Mouse (Mus musculus): ENCODE measurements around the gene Acadvl.
"Not testable (repeated sequence)": the region's sequence is repeated elsewhere in the genome, so short reads cannot be mapped to it uniquely, and the experiment has no call there.

The Acadvl gene

DNA sequence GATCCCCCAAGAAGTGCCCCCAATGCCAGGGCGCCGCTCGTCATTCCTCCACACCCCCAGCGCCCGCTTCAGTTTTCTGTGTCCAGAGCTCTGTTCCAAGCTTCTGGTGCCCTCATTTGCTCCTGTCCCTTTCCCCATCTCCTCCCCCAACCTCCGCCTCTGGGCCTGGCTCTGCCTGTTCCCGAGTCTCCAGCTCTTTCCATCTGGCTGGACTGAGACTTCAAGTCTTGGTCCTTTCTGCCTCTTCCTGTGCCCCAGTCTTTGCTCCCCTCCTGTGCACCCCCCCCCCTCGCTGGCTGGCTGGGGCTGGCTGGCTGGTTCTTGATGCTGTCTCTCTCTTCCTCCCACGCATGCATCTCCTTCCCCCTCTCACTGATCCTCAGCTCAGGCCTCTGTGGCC is 12.2 kb upstream of the Acadvl start:
- DNase-seq (ENCODE audit: low read depth), result peak; percentile 52

- DNase-seq (ENCODE audit: low read depth), result peak; percentile 88
Measured at GRCm38 (mm10) chr11:70026689-70027088, 11.5 kb upstream of the Acadvl start.

DNA sequence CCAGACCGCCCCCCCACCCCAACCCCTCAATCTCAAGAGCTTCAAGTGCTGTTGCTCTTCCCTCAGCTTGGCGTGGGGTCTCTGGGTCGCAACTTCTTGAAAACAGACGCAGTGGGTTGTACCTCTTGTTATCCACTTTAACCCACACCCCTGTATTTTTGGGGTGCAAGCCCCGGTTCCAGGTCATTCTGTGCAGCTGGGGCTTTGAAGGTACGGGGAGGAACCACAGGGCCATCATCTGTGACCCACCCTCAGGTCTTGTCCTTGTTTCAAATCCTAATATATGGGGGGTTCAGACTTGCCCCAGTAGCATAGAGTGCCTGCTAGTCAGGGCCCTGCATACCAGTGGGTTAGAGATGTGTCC is 8.9 kb upstream of the Acadvl start:
- DNase-seq (ENCODE audit: low read depth), result no peak

DNA sequence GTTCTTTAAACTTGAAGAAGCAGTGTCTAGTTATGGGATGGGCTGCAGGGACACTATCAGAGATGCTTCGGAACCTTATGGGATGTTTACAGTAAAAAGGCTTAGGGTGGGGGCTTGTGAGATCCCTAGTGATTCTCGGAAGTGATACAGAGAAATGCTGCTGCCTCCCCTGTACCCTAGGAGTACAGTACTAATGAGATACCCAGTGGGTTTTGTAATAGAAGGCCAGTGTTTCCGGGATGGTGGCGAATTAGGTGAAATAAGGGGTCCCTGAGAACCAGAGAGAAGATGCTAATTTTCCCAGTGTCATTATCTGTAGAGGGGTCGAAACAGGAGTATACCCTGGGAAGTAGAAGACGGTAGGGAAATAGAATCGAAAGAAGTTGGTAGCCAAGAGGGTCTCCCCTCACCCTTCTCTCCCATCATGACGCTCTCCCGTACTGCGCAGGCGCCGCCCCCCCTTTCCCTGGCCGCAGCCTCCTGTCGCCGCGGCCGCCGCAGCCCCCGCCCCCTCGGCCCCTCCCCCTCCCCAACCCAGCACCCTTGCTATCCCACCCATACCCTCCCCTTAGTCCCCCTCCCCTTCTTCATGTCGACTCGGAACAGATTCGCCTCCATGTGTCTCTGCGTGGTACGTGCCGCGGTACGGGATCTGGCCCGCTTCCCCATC is 8.4 kb upstream of the Acadvl start:
- no peak for DNase-seq (ENCODE audit: low read depth)

GRCm38 (mm10) chr11:70021264-70022132 is 6.3 kb upstream of the Acadvl start:
- peak; percentile 99 for DNase-seq (ENCODE audit: low read depth)

DNA sequence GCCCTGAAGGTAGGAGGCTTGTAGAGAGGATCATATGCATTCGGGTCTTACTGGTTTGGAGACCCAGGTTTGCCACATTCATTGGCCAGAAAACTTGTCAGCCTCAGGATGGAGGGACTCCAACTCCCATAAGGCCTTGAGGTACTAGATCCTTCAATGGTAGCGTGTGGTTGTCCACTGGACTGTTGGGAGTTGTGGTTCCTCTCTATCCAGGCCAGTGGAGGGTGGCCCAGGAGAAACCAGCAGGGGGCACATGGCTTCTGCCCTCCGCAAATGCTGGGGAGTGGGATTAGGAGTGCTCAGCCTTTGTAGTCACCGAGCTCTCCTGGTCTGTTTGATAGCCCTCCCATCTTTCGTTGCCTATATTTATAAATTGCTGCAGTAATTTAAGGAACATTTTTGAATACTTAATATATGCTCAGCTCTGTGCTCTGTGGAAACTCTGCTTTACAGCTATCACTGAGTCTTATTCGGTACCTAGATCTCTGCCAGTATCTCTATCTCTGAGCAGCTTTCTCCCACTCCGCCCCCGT is 5.6 kb upstream of the Acadvl start:
- DNase-seq (ENCODE audit: low read depth), result peak; percentile 90

GRCm38 (mm10) chr11:70020022-70020631 is 4.9 kb upstream of the Acadvl start:
- DNase-seq (ENCODE audit: low read depth), result peak; percentile 61

GRCm38 (mm10) chr11:70019495-70020021 is 4.3 kb upstream of the Acadvl start:
- DNase-seq (ENCODE audit: low read depth), result no peak

DNA sequence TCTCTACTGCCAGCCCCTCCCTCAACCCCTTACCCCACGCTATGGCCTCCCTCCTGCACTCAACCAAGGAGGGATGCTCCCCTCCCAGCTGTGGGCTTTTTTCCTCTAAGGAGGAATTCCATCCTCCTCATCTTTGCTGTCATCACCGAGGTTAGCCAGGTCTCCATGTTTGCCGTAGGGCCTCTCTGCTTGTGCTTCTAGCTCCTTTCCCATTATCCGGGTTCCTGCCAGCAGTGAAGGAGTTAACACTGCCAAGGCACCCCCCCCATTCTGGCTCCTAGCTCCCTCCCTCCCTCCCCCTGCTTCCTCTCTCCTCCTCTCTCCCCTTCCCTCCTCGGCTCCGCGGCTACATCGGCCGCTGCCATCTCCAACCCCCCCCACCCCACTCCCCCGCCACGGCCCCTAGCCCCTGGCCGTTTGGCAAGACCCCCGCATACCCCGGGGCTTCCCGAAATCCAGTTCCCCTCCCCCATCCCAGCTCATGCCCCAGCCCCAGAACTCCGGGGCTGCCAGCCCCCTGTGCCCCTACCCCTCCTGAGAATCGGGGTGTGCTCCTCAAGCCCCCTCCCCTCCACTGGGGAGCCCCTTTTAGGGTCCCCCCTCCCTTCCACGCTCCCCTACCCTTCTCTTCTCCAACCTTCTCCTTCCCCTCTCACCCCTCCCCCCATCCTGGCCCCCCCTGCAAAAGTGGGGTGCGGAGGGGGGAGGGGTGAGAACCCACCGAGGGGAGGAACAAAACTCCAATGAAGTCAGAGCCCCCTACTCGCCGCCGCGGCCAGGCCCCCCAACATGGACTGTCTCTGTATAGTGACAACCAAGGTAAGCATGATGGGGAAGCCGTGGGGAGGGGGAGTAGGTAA is 3.1 kb upstream of the Acadvl start:
- DNase-seq (ENCODE audit: low read depth), result peak; percentile 92

GRCm38 (mm10) chr11:70017199-70017767 is 2.1 kb upstream of the Acadvl start:
- no peak for DNase-seq (ENCODE audit: low read depth)

DNA sequence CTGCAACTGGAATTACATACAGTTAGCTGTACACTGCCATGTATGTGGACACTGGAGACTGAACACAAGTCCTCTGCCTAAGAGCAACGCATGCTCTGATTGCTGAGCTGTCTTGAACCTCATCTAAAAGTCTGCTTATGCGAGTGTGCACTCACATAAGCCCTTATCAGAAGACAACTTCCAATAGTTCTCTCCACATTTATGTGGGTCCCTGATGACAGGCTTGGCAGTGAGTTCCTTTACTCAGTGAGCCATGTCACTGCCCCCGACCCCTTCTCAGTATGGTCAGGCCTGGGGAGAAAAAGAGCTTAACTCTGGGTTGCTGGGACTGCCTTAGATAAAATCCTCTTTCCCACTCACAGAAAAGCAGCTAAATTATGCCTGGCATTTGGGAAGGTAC is 1.5 kb upstream of the Acadvl start, which contains the start of gene Dlg4:
Gene Dlg4 (plus strand): TSS at position 274 of the 400 bp plus-strand sequence.
- no peak for DNase-seq (ENCODE audit: low read depth)

GRCm38 (mm10) chr11:70016177-70016576 is 966 bp upstream of the Acadvl start:
- DNase-seq (ENCODE audit: low read depth), result not testable (repeated sequence)

DNA sequence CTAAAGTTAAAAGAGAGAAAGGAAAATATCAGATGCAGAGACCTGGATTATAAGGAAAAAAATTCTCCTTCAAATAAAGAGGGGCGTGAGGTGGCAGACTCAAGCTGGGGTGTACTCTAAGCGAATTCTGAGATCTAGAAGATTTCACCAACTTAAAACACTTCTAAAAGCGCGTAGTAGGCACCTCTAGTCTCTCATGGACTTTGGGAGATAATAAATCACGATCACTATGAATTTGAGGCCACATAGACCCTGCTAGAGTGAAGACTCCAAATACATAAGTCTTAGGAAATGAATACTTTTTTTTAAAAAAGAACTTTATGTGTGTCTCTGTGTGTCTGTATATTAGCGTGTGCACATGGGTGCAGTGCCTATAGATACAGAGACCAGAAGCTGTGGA is 466 bp upstream of the Acadvl start:
- DNase-seq (ENCODE audit: low read depth), result no peak

DNA sequence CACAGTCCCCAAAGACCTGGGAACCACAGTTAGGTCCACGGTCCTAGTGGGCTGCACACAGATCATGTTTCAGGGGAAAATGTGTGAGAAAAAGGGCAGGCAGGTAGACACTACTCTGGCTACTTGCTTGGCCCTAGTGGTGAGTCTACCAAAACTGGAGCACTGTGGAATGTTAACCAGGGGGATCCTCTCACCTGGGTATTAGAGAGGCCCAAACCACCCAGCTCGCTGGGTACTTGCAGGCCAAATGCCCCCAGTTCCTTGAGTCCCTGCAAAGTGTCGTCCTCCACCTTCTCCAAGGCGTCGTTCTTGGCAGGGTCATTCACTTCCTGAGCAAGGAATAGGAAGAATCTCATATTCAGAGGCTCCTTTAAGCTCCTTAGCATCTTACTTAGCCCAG is 1.2 kb downstream of the Acadvl start:
- DNase-seq (ENCODE audit: low read depth), result no peak

GRCm38 (mm10) chr11:70013408-70013807 is 1.8 kb downstream of the Acadvl start:
- no peak for DNase-seq (ENCODE audit: low read depth)

- DNase-seq (ENCODE audit: low read depth), result no peak
Measured at GRCm38 (mm10) chr11:70012931-70013330, 2.3 kb downstream of the Acadvl start.

DNA sequence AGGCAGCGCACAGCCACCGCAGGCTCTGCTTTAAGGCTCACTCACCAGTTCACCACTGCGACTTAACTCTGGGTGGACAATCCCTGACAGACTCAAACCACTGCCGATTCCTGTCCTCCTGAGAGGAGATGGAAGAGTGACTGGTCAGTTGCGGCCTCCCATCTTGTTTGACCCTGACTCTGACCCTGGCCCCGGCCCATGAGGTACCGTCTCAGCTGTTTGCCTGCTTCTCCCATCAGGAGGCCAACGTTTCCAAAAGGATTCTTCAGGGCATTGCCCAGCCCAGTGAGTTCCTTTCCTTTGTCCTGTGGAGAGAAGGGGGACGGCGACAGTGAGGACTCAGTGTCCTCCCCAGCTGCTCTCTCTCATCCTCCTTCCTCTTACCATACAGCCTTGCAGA is 4.2 kb downstream of the Acadvl start:
- DNase-seq (ENCODE audit: low read depth), result no peak

DNA sequence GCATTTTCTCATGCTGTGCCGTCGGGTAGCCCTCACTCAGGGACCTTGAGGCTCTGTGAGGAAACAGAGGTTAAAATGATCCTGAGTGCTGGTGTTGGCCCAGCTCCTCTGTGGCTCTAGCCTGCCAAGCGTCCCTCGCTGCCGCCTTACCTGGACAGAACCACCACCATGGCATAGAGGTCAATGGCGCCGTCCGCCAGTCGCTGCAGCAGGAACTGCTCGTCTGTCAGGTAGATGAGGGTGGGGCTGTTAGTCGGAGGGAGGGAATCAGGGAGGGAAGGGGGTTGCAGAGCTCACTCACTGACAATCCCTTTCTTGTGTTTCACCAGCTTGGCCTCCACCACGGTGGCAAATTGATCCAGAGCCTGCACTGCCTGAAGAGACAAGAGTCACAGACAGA is 4.7 kb downstream of the Acadvl start:
- no peak for DNase-seq (ENCODE audit: low read depth)

- DNase-seq (ENCODE audit: low read depth), result no peak
Measured at GRCm38 (mm10) chr11:70010033-70010432, 5.2 kb downstream of the Acadvl start.

DNA sequence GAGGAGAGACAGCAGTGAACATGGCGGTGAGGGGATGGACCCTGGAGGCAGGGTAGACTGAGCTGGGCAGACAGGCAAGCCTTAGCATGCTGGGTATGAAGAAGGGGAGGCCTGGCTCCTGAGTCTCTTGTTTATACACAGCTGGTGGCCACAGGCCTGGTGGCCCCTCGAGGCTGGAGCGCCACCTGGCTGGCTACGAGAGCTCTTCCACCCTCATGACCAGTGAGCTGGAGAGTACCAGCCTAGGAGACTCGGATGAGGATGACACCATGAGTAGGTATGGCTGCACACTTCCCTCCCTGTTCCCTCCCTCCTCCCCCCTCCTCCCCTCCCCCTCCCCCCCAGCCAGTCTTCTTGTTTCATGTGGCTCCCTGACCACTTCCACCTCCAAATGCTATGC is 9.7 kb downstream of the Acadvl start:
- DNase-seq (ENCODE audit: low read depth), result peak; percentile 46

DNA sequence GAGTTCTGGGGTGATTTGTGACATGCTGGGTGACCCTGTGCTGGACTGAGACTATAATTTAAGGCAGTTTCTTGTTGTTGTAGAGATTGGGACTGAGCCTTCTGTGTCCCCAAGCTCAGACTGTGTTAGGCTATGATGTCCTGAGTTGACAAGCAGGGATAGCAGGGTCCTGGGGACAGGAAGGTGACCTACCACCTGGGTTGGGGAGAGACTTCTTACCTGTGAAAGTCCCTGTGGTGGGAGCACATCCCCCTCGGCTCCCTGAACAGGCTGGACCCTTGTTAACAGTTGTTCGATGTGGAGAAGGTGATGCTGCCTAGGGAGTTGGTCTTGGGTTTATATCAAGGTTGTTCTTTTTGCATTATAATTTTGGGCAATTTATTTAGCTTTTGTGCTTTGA is 12.7 kb downstream of the Acadvl start:
- DNase-seq (ENCODE audit: low read depth), result no peak
